Mouse (Mus musculus): Measurements from ENCODE around the gene Ankrd60. TPM values are rescaled to one million over a fixed set of nuclear protein-coding genes. Genes with fewer than 3 reads are reported as not detected.

Gene Ankrd60
- polyA plus RNA-seq, 1 experiment from 2014 or later, result not detected

DNA sequence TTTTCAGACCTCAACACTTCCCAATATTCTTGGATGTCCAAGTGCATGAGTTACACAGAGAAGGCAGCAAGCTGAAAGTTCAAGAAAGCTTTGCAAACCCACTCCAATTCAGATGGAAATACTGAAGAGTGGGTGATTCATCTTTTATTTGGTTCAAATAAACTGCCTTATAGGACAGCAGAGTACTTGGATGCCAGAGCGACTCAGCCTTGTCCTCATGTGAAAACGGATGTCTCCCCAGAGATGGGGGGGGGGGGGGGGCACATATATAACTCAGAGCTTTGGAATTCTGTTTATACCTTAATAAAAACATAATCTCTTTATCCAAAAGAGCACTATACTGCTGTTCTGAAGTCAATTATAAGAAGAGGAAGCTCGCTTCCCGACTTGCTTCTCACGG, 9.2 kb upstream of the Ankrd60 start:
- 78% methylated on average over 5 of the region's 5 CpGs for WGBS
- H3K4me3 ChIP-seq (ENCODE audit: low read depth, low read length), result no peak overlapping the region
- peaks cover 9% of the 10 kb centered on the region for H3K27me3 ChIP-seq (ENCODE audit: control insufficient read depth, insufficient read depth, low read length)
- H3K27ac ChIP-seq (ENCODE audit: low read length), result no peak overlapping the region
- no peak overlapping the region for H3K4me2 ChIP-seq (replicated peaks; ENCODE audit: low read depth, low read length)
- no peaks in the 10 kb centered on the region for H3K9me3 ChIP-seq (ENCODE audit: control insufficient read depth, low read depth, low read length)
- no peaks in the 10 kb centered on the region for H3K36me3 ChIP-seq (ENCODE audit: control insufficient read depth, insufficient read depth, low read length)
- H3K9ac ChIP-seq (replicated peaks; ENCODE audit: low read depth, low read length), result no peak overlapping the region
- no peak for ATAC-seq (ENCODE audit: insufficient number of reproducible peaks, insufficient read depth, low FRiP score, low read depth)
- H3K4me1 ChIP-seq (ENCODE audit: control insufficient read depth, insufficient read depth, low read length), result no peaks in the 10 kb centered on the region

DNA sequence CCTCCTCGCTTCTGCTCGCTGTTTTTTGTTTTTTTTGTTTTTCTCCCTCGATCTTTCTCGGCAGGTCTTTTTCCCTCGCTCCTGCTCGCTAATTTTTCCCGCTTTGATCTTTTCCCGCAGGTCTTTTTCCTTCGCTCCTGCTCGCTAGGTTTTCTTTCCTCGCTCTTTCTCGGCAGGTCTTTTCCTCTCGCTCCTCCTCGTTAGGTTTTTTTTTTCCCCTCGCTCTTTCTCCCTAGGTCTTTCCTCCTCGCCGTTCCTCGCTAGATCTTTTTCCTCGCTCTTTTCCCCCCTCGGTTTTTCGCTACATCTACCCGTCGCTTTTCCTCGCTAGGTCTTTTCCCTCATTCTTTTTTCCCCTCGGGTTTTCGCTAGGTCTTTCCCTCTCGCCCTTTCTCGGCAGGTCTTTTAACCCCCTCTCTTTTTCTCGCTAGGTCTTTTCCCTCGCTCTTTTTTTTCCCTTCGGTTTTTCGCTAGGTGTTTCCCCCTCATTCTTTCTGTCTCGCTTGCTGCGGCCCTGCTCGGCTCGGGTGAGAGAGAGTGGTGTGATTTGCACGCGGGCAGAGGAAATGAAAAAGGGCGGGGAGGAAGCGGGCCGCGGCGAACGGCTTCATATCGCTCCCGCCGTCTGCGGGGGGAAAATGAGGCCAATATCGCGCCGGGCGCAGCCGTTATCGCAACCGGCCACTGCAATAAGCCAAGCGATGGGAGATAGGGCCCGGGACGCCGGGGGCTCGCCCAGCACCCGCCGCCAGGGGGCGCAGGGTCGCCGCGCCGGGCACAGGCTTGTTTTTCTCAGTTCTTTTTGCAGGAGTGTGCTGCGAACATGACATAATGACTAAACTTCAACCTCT, 8.2 kb upstream of the Ankrd60 start:
- Histone ChIP-seq H3K9me3 (ENCODE audit: control insufficient read depth, low read depth, low read length) (no peaks in the 10 kb centered on the region), H3K4me3 (ENCODE audit: low read depth, low read length) (peak overlapping the region; percentile 35), H3K4me2 (replicated peaks; ENCODE audit: low read depth, low read length) (peak overlapping the region; percentile 76), H3K36me3 (ENCODE audit: control insufficient read depth, insufficient read depth, low read length) (no peaks in the 10 kb centered on the region), H3K9ac (replicated peaks; ENCODE audit: low read depth, low read length) (0 out of 2 replicates have a peak overlapping the region, but pooled peaks have one; percentile 2), H3K4me1 (ENCODE audit: control insufficient read depth, insufficient read depth, low read length) (no peaks in the 10 kb centered on the region), H3K27me3 (ENCODE audit: control insufficient read depth, insufficient read depth, low read length) (peaks cover 9% of the 10 kb centered on the region), H3K27ac (ENCODE audit: low read length) (no peak overlapping the region)
- no peak for ATAC-seq (ENCODE audit: insufficient number of reproducible peaks, insufficient read depth, low FRiP score, low read depth)
- 1% methylated on average over 68 of the region's 68 CpGs for WGBS

DNA sequence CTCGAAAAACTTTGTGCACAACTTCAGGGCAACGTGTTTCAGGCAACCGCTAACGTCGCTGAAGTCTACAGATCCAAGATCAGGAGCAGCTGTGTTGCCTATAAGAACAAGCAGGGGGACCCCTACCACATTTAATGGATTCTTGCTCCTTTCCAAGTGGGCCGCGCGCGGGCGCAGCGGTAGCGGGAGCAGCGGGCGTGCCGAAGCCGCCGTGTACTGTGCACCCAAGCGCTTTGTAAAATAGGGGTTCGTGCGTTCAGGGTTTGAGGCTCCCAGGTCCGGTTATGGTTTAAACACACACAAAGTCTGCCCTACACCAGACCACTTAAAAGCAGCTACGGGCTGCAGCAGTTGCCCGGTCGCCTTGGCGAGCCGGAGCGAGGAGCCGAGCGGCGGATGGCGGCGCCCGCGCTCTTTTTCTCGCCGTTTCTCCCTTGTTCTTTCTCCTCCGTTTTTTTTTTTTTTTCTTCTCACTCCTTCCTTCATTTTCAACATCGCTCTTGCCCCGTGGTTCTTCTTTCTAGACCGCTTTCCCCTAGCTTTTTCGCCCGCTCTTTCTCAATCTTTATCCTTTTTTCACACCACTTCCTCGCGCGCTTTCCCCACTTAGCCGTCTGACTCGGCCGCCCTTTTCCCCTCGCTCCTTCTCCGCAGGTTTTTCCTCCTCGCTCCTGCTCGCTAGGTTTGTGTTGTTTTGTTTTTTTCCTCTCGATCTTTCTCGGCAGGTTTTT, 7.4 kb upstream of the Ankrd60 start:
- WGBS, result 2% methylated on average over 54 of the region's 54 CpGs
- H3K4me1 ChIP-seq (ENCODE audit: control insufficient read depth, insufficient read depth, low read length), result no peaks in the 10 kb centered on the region
- H3K27me3 ChIP-seq (ENCODE audit: control insufficient read depth, insufficient read depth, low read length), result peaks cover 9% of the 10 kb centered on the region
- no peaks in the 10 kb centered on the region for H3K9me3 ChIP-seq (ENCODE audit: control insufficient read depth, low read depth, low read length)
- H3K4me2 ChIP-seq (replicated peaks; ENCODE audit: low read depth, low read length), result peak overlapping the region; percentile 76
- peak overlapping the region; percentile 35 for H3K4me3 ChIP-seq (ENCODE audit: low read depth, low read length)
- peak; percentile 58; the same call in 1 of the 2 replicates for ATAC-seq (ENCODE audit: insufficient number of reproducible peaks, insufficient read depth, low FRiP score, low read depth)
- no peak overlapping the region for H3K27ac ChIP-seq (ENCODE audit: low read length)
- no peak overlapping the region for H3K9ac ChIP-seq (replicated peaks; ENCODE audit: low read depth, low read length)
- no peaks in the 10 kb centered on the region for H3K36me3 ChIP-seq (ENCODE audit: control insufficient read depth, insufficient read depth, low read length)

DNA sequence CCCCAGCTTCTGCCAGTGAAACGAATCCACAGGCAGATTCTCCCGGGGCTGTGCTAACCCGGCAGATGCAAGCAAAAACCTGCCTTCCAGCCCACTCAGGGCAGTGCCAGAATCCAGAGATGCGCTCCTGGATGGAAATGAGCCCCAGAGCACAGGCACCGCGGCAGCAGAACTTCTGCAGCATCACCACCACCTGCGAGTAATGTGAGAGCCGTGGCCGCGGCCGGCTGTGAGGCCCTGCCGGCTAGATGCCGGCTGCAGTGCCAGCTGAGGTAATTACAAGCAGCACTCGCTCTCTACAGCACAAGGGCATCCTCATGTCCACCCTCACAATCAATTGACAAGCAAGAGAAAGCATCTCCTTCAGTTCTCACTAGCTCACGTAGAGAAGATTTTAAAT, 6.2 kb upstream of the Ankrd60 start:
- Histone ChIP-seq H3K4me3 (ENCODE audit: low read depth, low read length) (no peak overlapping the region), H3K4me1 (ENCODE audit: control insufficient read depth, insufficient read depth, low read length) (no peaks in the 10 kb centered on the region), H3K36me3 (ENCODE audit: control insufficient read depth, insufficient read depth, low read length) (no peaks in the 10 kb centered on the region), H3K4me2 (replicated peaks; ENCODE audit: low read depth, low read length) (no peak overlapping the region), H3K9ac (replicated peaks; ENCODE audit: low read depth, low read length) (no peak overlapping the region), H3K9me3 (ENCODE audit: control insufficient read depth, low read depth, low read length) (no peaks in the 10 kb centered on the region), H3K27ac (ENCODE audit: low read length) (no peak overlapping the region), H3K27me3 (ENCODE audit: control insufficient read depth, insufficient read depth, low read length) (peaks cover 11% of the 10 kb centered on the region)
- WGBS, result 45% methylated on average over 15 of the region's 15 CpGs
- ATAC-seq (ENCODE audit: insufficient number of reproducible peaks, insufficient read depth, low FRiP score, low read depth), result no peak

DNA sequence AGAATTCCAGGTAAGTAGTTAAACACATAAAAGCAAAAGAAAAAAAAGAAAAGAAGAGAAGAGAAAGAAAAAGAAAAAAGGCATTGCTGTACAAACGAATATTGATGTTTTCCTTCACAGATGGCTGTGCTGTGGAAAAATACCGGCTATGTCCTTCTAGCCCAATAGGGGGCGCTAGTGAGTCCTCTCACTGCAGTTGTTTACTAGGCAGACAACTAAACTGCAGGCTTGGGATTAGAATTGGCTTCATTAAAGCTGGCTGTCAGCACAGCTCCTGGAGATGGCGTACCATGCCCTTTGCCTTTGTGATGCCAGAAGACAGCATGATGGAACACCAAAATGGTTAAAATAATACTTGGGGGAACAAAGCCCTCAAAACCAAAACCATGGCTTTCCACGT, 5.3 kb upstream of the Ankrd60 start:
- H3K9ac ChIP-seq (replicated peaks; ENCODE audit: low read depth, low read length), result no peak overlapping the region
- no peaks in the 10 kb centered on the region for H3K36me3 ChIP-seq (ENCODE audit: control insufficient read depth, insufficient read depth, low read length)
- H3K27ac ChIP-seq (ENCODE audit: low read length), result no peak overlapping the region
- H3K9me3 ChIP-seq (ENCODE audit: control insufficient read depth, low read depth, low read length), result no peaks in the 10 kb centered on the region
- H3K4me2 ChIP-seq (replicated peaks; ENCODE audit: low read depth, low read length), result no peak overlapping the region
- H3K27me3 ChIP-seq (ENCODE audit: control insufficient read depth, insufficient read depth, low read length), result peaks cover 11% of the 10 kb centered on the region
- H3K4me3 ChIP-seq (ENCODE audit: low read depth, low read length), result no peak overlapping the region
- ATAC-seq (ENCODE audit: insufficient number of reproducible peaks, insufficient read depth, low FRiP score, low read depth), result no peak
- 46% methylated on average over 5 of the region's 5 CpGs for WGBS
- H3K4me1 ChIP-seq (ENCODE audit: control insufficient read depth, insufficient read depth, low read length), result 0 out of 2 replicates have a peak, but pooled peaks cover 1% of the 10 kb centered on the region

DNA sequence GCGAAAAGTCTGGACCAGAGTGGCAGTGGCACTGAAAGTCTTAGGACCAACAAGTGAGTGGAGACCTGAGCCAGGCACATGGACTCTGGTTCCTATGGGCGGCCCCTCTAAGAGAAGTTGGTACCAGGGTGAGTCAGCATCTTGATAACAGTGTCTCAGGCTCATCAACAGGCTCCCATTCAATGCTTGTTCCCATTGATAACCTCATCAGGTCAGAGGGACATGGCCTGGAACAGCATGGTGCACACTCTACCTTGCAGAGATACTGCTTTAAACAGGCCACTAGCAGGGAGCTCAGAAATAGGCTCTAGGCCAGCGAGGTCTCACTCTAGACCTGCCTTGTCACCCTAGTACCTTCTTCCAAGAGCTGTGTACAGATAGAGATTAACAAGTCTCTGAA, 4.7 kb upstream of the Ankrd60 start:
- Histone ChIP-seq H3K4me2 (replicated peaks; ENCODE audit: low read depth, low read length) (no peak overlapping the region), H3K36me3 (ENCODE audit: control insufficient read depth, insufficient read depth, low read length) (no peaks in the 10 kb centered on the region), H3K27ac (ENCODE audit: low read length) (no peak overlapping the region), H3K9me3 (ENCODE audit: control insufficient read depth, low read depth, low read length) (no peaks in the 10 kb centered on the region), H3K9ac (replicated peaks; ENCODE audit: low read depth, low read length) (no peak overlapping the region), H3K27me3 (ENCODE audit: control insufficient read depth, insufficient read depth, low read length) (peaks cover 11% of the 10 kb centered on the region), H3K4me1 (ENCODE audit: control insufficient read depth, insufficient read depth, low read length) (0 out of 2 replicates have a peak, but pooled peaks cover 2% of the 10 kb centered on the region), H3K4me3 (ENCODE audit: low read depth, low read length) (no peak overlapping the region)
- 93% methylated on average over 3 of the region's 3 CpGs for WGBS
- no peak for ATAC-seq (ENCODE audit: insufficient number of reproducible peaks, insufficient read depth, low FRiP score, low read depth)

DNA sequence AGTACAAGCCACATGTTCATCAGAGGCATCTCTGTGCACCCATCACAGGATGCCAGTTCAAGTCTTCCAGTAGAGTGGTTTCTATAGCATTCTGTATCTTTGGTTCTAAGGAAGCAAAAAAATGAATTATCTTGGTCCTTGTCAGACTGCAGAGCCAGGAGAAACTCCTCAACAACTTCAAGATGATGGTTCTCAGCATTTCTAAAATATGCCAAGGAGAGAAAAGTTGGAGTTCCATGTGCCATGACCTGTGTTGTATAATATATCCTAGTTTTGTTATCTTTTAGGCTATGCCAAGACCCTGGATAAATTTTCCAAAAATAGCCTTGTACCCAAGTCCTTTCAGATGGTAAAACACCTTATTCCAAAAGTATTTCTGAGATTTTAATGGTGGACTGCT, 2.9 kb upstream of the Ankrd60 start:
- H3K27ac ChIP-seq (ENCODE audit: low read length), result no peak overlapping the region
- no peak overlapping the region for H3K4me2 ChIP-seq (replicated peaks; ENCODE audit: low read depth, low read length)
- no peak overlapping the region for H3K4me3 ChIP-seq (ENCODE audit: low read depth, low read length)
- ATAC-seq (ENCODE audit: insufficient number of reproducible peaks, insufficient read depth, low FRiP score, low read depth), result no peak
- H3K9ac ChIP-seq (replicated peaks; ENCODE audit: low read depth, low read length), result no peak overlapping the region
- peaks cover 15% of the 10 kb centered on the region for H3K27me3 ChIP-seq (ENCODE audit: control insufficient read depth, insufficient read depth, low read length)
- H3K9me3 ChIP-seq (ENCODE audit: control insufficient read depth, low read depth, low read length), result no peaks in the 10 kb centered on the region
- H3K4me1 ChIP-seq (ENCODE audit: control insufficient read depth, insufficient read depth, low read length), result 0 out of 2 replicates have a peak, but pooled peaks cover 2% of the 10 kb centered on the region
- H3K36me3 ChIP-seq (ENCODE audit: control insufficient read depth, insufficient read depth, low read length), result no peaks in the 10 kb centered on the region

DNA sequence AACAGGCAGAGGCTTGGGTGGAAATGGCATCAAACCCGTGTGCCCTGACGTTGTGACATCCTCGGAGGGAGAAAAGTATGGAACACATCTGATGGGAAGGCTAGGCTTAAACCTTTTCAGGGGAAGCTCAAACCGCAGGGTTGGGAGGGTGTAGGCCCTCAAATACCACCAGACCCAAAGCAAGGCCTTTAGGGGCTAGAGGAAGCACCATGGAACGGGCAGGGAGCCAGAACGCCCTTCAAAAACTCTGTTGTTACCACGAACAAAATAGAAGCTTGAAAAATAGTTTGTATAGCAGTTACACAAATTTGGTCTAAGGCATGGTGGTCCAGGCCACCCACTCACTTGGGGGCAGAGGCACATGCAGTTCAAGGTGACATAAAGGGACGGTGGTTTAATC, 430 bp upstream of the Ankrd60 start:
- no peak overlapping the region for H3K27ac ChIP-seq (ENCODE audit: low read length)
- H3K4me3 ChIP-seq (ENCODE audit: low read depth, low read length), result peak overlapping the region; percentile 37
- H3K4me2 ChIP-seq (replicated peaks; ENCODE audit: low read depth, low read length), result peak overlapping the region; percentile 91
- ATAC-seq (ENCODE audit: insufficient number of reproducible peaks, insufficient read depth, low FRiP score, low read depth), result no peak
- H3K36me3 ChIP-seq (ENCODE audit: control insufficient read depth, insufficient read depth, low read length), result no peaks in the 10 kb centered on the region
- no peaks in the 10 kb centered on the region for H3K9me3 ChIP-seq (ENCODE audit: control insufficient read depth, low read depth, low read length)
- H3K9ac ChIP-seq (replicated peaks; ENCODE audit: low read depth, low read length), result peak overlapping the region; percentile 33; the same call in 1 of the 2 replicates
- H3K27me3 ChIP-seq (ENCODE audit: control insufficient read depth, insufficient read depth, low read length), result peaks cover 6% of the 10 kb centered on the region; the same call in 1 of the 2 replicates
- WGBS, result 22% methylated on average over 8 of the region's 8 CpGs
- H3K4me1 ChIP-seq (ENCODE audit: control insufficient read depth, insufficient read depth, low read length), result 0 out of 2 replicates have a peak, but pooled peaks cover 2% of the 10 kb centered on the region
